ENCODE assay signal across 1 mouse cellular context in the genomic region with DNA sequence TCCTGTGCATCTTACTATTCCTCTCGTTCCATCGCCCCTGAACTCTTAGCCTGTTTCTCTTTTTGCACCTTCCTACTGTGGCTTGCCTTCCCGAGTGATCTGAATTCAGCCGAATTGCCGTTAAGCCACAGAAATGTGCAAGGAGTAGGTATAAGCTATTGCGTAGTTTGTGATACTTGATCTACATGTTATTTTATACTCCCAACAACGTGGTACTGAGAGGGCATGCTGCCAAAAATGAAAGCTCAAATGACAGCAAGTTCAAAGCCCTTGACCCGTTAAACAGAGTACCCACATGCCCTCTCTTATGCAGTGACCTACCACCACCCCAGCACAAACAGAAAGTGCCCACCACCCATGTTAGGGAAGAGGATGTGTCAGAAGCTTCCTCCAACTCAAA.
TF ChIP-seq lines count a peak whose summit lies in the region.

No protein-coding gene starts in this region.

TF ChIP-seq in CH12.LX, 34 proteins besides CTCF, POLR2A, EP300 and RAD21:
- TF ChIP-seq ZKSCAN1 (IDR thresholded peaks at IDR 0.05; ENCODE audit: borderline replicate concordance, low read depth, low read length), result no peak
- no peak for TF ChIP-seq JUND (conservative IDR thresholded peaks at IDR 0.05; ENCODE audit: low read depth, low read length)
- no peak for TF ChIP-seq GABPA (IDR thresholded peaks at IDR 0.05; ENCODE audit: insufficient replicate concordance, low read depth, low read length)
- no peak for TF ChIP-seq UBTF (IDR thresholded peaks at IDR 0.05; ENCODE audit: low read depth, low read length)
- no peak for TF ChIP-seq NRF1 (IDR thresholded peaks at IDR 0.05; ENCODE audit: low read depth, low read length)
- TF ChIP-seq KAT2A (IDR thresholded peaks at IDR 0.05; ENCODE audit: insufficient replicate concordance, low read length), result no peak
- TF ChIP-seq USF2 (conservative IDR thresholded peaks at IDR 0.05; ENCODE audit: low read depth, low read length), result no peak
TF ChIP-seq in CH12.LX: peak in this region for 0.
